ENCODE assay signal across 9 mouse cellular contexts in genomic region chr4:28808800-28809199, GRCm38 (mm10). TPM values are rescaled to one million over a fixed set of nuclear protein-coding genes. Genes with fewer than 3 reads are reported as not detected.
DNase-seq lines count a peak whose midpoint lies in the region; ATAC-seq and TF ChIP-seq lines count a peak whose summit lies in the region.
"Had no signal": no experiment of that assay in that cellular context is flagged by ENCODE, and none has a peak within 500 bp of the region (broad histone marks: within the 10 kb centered on the region; RNA-seq: fewer than 3 reads in every experiment).

No protein-coding gene starts in this region.

- no peaks in the 10 kb centered on the region for H3K4me1 ChIP-seq in intestine, postnatal 0 days (replicated peaks; ENCODE audit: control insufficient read depth, insufficient read depth, low read length)
- no peaks in the 10 kb centered on the region for H3K4me1 ChIP-seq in intestine, embryonic 16.5 days (ENCODE audit: control insufficient read depth, insufficient read depth, low read length)
- H3K4me1 ChIP-seq: lung, embryonic 15.5 days had no signal

- no peaks in the 10 kb centered on the region for H3K27me3 ChIP-seq in intestine, postnatal 0 days (replicated peaks; ENCODE audit: control insufficient read depth, insufficient read depth, low read length)
- no peaks in the 10 kb centered on the region for H3K27me3 ChIP-seq in intestine, embryonic 16.5 days (replicated peaks; ENCODE audit: control insufficient read depth, insufficient read depth, low read length)
- H3K27me3 ChIP-seq: lung, embryonic 15.5 days had no signal

- no peak overlapping the region for H3K9ac ChIP-seq in intestine, postnatal 0 days (ENCODE audit: low read depth, low read length)
- H3K9ac ChIP-seq in intestine, embryonic 16.5 days (ENCODE audit: low read depth, low read length) = no peak overlapping the region
- H3K9ac ChIP-seq: lung, embryonic 15.5 days had no signal

- ATAC-seq in intestine, postnatal 0 days = no peak
- ATAC-seq in intestine, embryonic 16.5 days = no peak

- no peak overlapping the region for H3K4me3 ChIP-seq in intestine, postnatal 0 days (ENCODE audit: low read depth, low read length)
- no peak overlapping the region for H3K4me3 ChIP-seq in intestine, embryonic 16.5 days (ENCODE audit: low read length)
- H3K4me3 ChIP-seq: lung, embryonic 15.5 days had no signal

- TF ChIP-seq CTCF in intestine, postnatal 0 days (IDR thresholded peaks at IDR 0.05; ENCODE audit: low read depth) = peak; percentile 58

- H3K4me2 ChIP-seq in intestine, postnatal 0 days (replicated peaks; ENCODE audit: low read depth) = no peak overlapping the region
- no peak overlapping the region for H3K4me2 ChIP-seq in intestine, embryonic 16.5 days (ENCODE audit: low read depth, low read length)
- H3K4me2 ChIP-seq: lung, embryonic 15.5 days had no signal

- no peaks in the 10 kb centered on the region for H3K9me3 ChIP-seq in intestine, postnatal 0 days (ENCODE audit: control insufficient read depth)
- no peaks in the 10 kb centered on the region for H3K9me3 ChIP-seq in intestine, embryonic 16.5 days (ENCODE audit: control insufficient read depth, low read length)
- H3K9me3 ChIP-seq: lung, embryonic 15.5 days had no signal

- H3K36me3 ChIP-seq in intestine, postnatal 0 days (ENCODE audit: control insufficient read depth, insufficient read depth) = no peaks in the 10 kb centered on the region
- no peaks in the 10 kb centered on the region for H3K36me3 ChIP-seq in intestine, embryonic 16.5 days (ENCODE audit: control insufficient read depth, insufficient read depth, low read length)
- H3K36me3 ChIP-seq: lung, embryonic 15.5 days had no signal

- H3K27ac ChIP-seq in intestine, postnatal 0 days (ENCODE audit: low read depth, low read length) = no peak overlapping the region
- no peak overlapping the region for H3K27ac ChIP-seq in intestine, embryonic 16.5 days (ENCODE audit: low read length)
- H3K27ac ChIP-seq: lung, embryonic 15.5 days had no signal

- DNase-seq in urinary bladder, postnatal 14 days (ENCODE audit: low spot score) = peak; percentile 17
- no peak for DNase-seq in urinary bladder, postnatal 4 days (ENCODE audit: low spot score in 2 of 2)
- DNase-seq in forelimb bud, embryonic 11.5 days (ENCODE audit: low read depth, low spot score) = peak; percentile 28
- DNase-seq in right cerebral cortex, postnatal 4 days = peak; percentile 33
- DNase-seq in B cell, adult 2 months = no peak
- no peak for DNase-seq in spleen, adult 12 weeks (ENCODE audit: low spot score)

RNA-seq across cellular contexts. Expression of gene Epha7, which starts 4.1 kb away (rescaled TPM):
- 2.7 and 2.8 TPM in 2 replicates for polyA plus RNA-seq in intestine, postnatal 0 days (2015; fragmentation: Nextera tagmentation; extraction: Ambion mirVana)
- 12.5 and 16.3 TPM in 2 replicates for polyA plus RNA-seq in intestine, embryonic 16.5 days (2015; fragmentation: Nextera tagmentation; extraction: Ambion mirVana)

Comparison
In these comparisons a context has a peak if more than half of its experiments do, and no peak if none do; other contexts are left out.
1. DNase-seq: peak in urinary bladder, postnatal 14 days (single experiment), forelimb bud, embryonic 11.5 days (single experiment) and right cerebral cortex, postnatal 4 days (single experiment); none in urinary bladder, postnatal 4 days (0 of 2), B cell, adult 2 months (0 of 2) and spleen, adult 12 weeks (single experiment).